ENCODE assay signal across 13 mouse cellular contexts in the genomic region with DNA sequence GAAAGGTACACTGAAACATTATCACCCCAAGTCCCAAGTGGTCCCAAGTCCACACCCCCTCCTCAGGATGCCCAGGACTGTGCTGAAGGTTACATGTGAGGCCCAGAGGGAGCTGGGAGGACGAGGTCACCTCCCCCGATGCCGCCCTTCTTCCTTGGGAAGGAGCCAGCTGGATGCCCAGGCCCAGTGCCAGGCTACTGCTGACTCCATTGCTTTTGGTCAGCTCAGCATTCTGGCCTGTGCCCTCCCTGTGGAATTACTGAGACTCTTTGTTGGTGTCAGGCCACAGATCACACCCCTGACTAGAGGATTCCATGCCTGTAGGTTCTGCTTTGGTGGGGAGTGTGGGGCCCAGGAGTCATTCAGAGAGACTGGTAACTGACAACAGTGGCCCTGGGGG. TPM values are rescaled to one million over a fixed set of nuclear protein-coding genes. Genes with fewer than 3 reads are reported as not detected.
A peak's percentile ranks its signal among the peaks of the same experiment; 100 is the strongest.
DNase-seq lines count a peak whose midpoint lies in the region; ATAC-seq and TF ChIP-seq lines count a peak whose summit lies in the region.
"Had no signal": no experiment of that assay in that cellular context is flagged by ENCODE, and none has a peak within 500 bp of the region (broad histone marks: within the 10 kb centered on the region; RNA-seq: fewer than 3 reads in every experiment).

Gene Lctl, plus strand, starts transcription at position 272 of the 400 bp plus-strand sequence.

- 38% methylated on average over 3 of the region's 3 CpGs for WGBS in hindbrain, postnatal 0 days
- 80% methylated on average over 3 of the region's 3 CpGs for WGBS in hindbrain, embryonic 13.5 days

- no peaks in the 10 kb centered on the region for H3K27me3 ChIP-seq in hindbrain, postnatal 0 days (ENCODE audit: insufficient read depth, low read length)
- H3K27me3 ChIP-seq in hindbrain, embryonic 13.5 days, result no peaks in the 10 kb centered on the region
- H3K27me3 ChIP-seq: hindbrain, embryonic 12.5 days; liver, embryonic 15.5 days had no signal

- no peak for ATAC-seq in hindbrain, postnatal 0 days
- ATAC-seq in hindbrain, embryonic 13.5 days (ENCODE audit: low FRiP score), result no peak
- no peak for ATAC-seq in megakaryocyte progenitor cell, adult 5-6 weeks (replicated peaks; ENCODE audit: poor library complexity)

- no peaks in the 10 kb centered on the region for H3K9me3 ChIP-seq in hindbrain, postnatal 0 days (ENCODE audit: low read length)
- H3K9me3 ChIP-seq in hindbrain, embryonic 13.5 days, result no peaks in the 10 kb centered on the region
- H3K9me3 ChIP-seq: hindbrain, embryonic 12.5 days; liver, embryonic 15.5 days; megakaryocyte, embryonic 14.5 days had no signal

- H3K4me1 ChIP-seq in hindbrain, postnatal 0 days (ENCODE audit: insufficient read depth, low read length), result no peaks in the 10 kb centered on the region
- no peaks in the 10 kb centered on the region for H3K4me1 ChIP-seq in hindbrain, embryonic 13.5 days (replicated peaks)

- DNase-seq in hindbrain, postnatal 0 days (ENCODE audit: low spot score), result peak; percentile 21
- peak; percentile 10 for DNase-seq in CD4-positive helper T cell, adult 2 months (ENCODE audit: low read depth, low spot score)
- DNase-seq in adrenal gland, adult 18-20 months (ENCODE audit: low spot score in 2 of 2), result peak; percentile 22 to 40
- DNase-seq in kidney, adult 9 months, result peak; percentile 72
- no peak for DNase-seq in embryo, embryonic 9.5 days (ENCODE audit: extremely low spot score)

- no peak within 1 kb of the TSS for H3K9ac ChIP-seq in hindbrain, postnatal 0 days (replicated peaks; ENCODE audit: low read length)
- no peak within 1 kb of the TSS for H3K9ac ChIP-seq in hindbrain, embryonic 13.5 days
- H3K9ac ChIP-seq: hindbrain, embryonic 12.5 days; liver, embryonic 15.5 days had no signal

- TF ChIP-seq CTCF in hindbrain, postnatal 0 days (IDR thresholded peaks at IDR 0.05; ENCODE audit: low read depth), result no peak

- H3K36me3 ChIP-seq in hindbrain, postnatal 0 days (ENCODE audit: insufficient read depth, low read length), result no peaks in the 10 kb centered on the region
- H3K36me3 ChIP-seq in hindbrain, embryonic 13.5 days, result no peaks in the 10 kb centered on the region
- H3K36me3 ChIP-seq: hindbrain, embryonic 12.5 days; liver, embryonic 15.5 days had no signal

- H3K4me2 ChIP-seq in hindbrain, postnatal 0 days (ENCODE audit: low read depth, low read length), result no peak within 1 kb of the TSS
- H3K4me2 ChIP-seq in hindbrain, embryonic 13.5 days, result no peak within 1 kb of the TSS
- H3K4me2 ChIP-seq: hindbrain, embryonic 12.5 days; liver, embryonic 15.5 days had no signal

- H3K4me3 ChIP-seq in hindbrain, postnatal 0 days (ENCODE audit: low read length), result no peak within 1 kb of the TSS
- H3K4me3 ChIP-seq in hindbrain, embryonic 13.5 days, result no peak within 1 kb of the TSS
- H3K4me3 ChIP-seq: hindbrain, embryonic 12.5 days; liver, embryonic 15.5 days; myocyte had no signal

- H3K27ac ChIP-seq in hindbrain, postnatal 0 days, result no peak within 1 kb of the TSS
- no peak within 1 kb of the TSS for H3K27ac ChIP-seq in hindbrain, embryonic 13.5 days
- H3K27ac ChIP-seq: hindbrain, embryonic 12.5 days; liver, embryonic 15.5 days had no signal

RNA-seq across cellular contexts. Expression of gene Lctl, which starts in this region (rescaled TPM):
- not detected in 2 replicates for total RNA-seq in hindbrain, postnatal 0 days (2014; rRNA removed)
- polyA plus RNA-seq in hindbrain, postnatal 0 days (2015; fragmentation: Nextera tagmentation; extraction: Ambion mirVana), result 0.10 TPM in 1 of 2 replicates, not detected in the other
- 0.12 TPM in 1 of 2 replicates, not detected in the other for polyA plus RNA-seq in hindbrain, embryonic 13.5 days (2015; fragmentation: Nextera tagmentation; extraction: Ambion mirVana)
- total RNA-seq in adrenal gland, adult 18-20 months (2021), result 10 to 100 TPM in 1 of 2 experiments, under 1 TPM in 1; 0.46 to 11.9 TPM
- total RNA-seq in megakaryocyte progenitor cell, adult 5-6 weeks (2015), result not detected in 2 replicates
- not detected in 2 replicates for total RNA-seq in megakaryocyte progenitor cell, adult 5-6 weeks (2017)
- total RNA-seq: layer of hippocampus, adult 18-20 months; left cerebral cortex, postnatal 36 days had no signal
- polyA plus RNA-seq: hindbrain, embryonic 12.5 days; liver, embryonic 15.5 days had no signal

Comparison
In these comparisons a context has a peak if more than half of its experiments do, and no peak if none do; other contexts are left out.
1. Peak in DNase-seq in hindbrain, postnatal 0 days; RNA of the gene not detected or under 1 TPM.